Mouse (Mus musculus): ENCODE measurements around the gene Tenm2. TPM values are rescaled to one million over a fixed set of nuclear protein-coding genes. Genes with fewer than 3 reads are reported as not detected.

Tenm2 gene
- total and polyA plus RNA-seq, 3 experiments = not detected

DNA sequence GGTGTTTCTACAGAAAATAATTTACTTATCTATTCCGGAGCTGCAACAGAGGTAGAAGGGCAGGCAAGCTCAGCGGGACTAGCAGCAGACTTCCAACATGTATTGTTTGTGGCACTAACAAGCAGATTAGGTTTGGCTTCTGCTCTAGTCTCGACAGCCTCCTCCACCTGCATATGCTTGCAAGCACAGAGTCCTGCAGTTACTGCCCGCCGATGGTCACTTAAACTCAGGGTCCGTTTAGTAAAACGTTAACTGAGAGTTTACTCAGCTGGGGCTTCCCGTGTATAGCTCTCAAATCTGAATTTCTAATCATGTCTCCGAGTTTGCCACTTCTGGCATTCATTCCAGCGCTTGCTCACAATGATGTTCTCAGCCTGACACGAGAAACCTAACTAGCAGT is 404.3 kb downstream of the Tenm2 start:
- no peaks in the 10 kb centered on the region for H3K4me1 ChIP-seq (ENCODE audit: control insufficient read depth in 1 of 2, insufficient read depth in 2 of 2)
- no peak overlapping the region for H3K27ac ChIP-seq (ENCODE audit: insufficient read depth, low read depth)
- no peak for TF ChIP-seq ETS1 (conservative IDR thresholded peaks at IDR 0.05; ENCODE audit: low read depth, low read length)
- TF ChIP-seq ZMIZ1 (IDR thresholded peaks at IDR 0.05; ENCODE audit: low read depth, low read length) = no peak
- TF ChIP-seq RAD21 (IDR thresholded peaks at IDR 0.05; ENCODE audit: low read depth, low read length) = no peak
- no peak for TF ChIP-seq MEF2A (IDR thresholded peaks at IDR 0.05; ENCODE audit: borderline replicate concordance, low read depth, low read length)
- no peak for TF ChIP-seq TBP (conservative IDR thresholded peaks at IDR 0.05; ENCODE audit: low read depth, low read length)
- TF ChIP-seq RCOR1 (conservative IDR thresholded peaks at IDR 0.05; ENCODE audit: low read depth, low read length) = no peak
- TF ChIP-seq NRF1 (IDR thresholded peaks at IDR 0.05; ENCODE audit: low read depth, low read length) = no peak
- TF ChIP-seq ELF1 (IDR thresholded peaks at IDR 0.05; ENCODE audit: low read depth, low read length) = no peak
- no peak for TF ChIP-seq USF2 (conservative IDR thresholded peaks at IDR 0.05; ENCODE audit: low read depth, low read length)
- no peak for TF ChIP-seq E2F4 (IDR thresholded peaks at IDR 0.05; ENCODE audit: insufficient replicate concordance, low read depth, low read length)
- TF ChIP-seq MYC (IDR thresholded peaks at IDR 0.05; ENCODE audit: low read depth, low read length) = no peak
- TF ChIP-seq GABPA (IDR thresholded peaks at IDR 0.05; ENCODE audit: insufficient replicate concordance, low read depth, low read length) = no peak
- TF ChIP-seq JUN (IDR thresholded peaks at IDR 0.05; ENCODE audit: insufficient read depth, low read depth, low read length) = no peak
- no peak for TF ChIP-seq MXI1 (IDR thresholded peaks at IDR 0.05; ENCODE audit: low read depth, low read length)
- TF ChIP-seq SIN3A (IDR thresholded peaks at IDR 0.05; ENCODE audit: low read length) = no peak
- no peak for TF ChIP-seq BHLHE40 (IDR thresholded peaks at IDR 0.05; ENCODE audit: low read depth, low read length)
- no peak for TF ChIP-seq KAT2A (IDR thresholded peaks at IDR 0.05; ENCODE audit: insufficient replicate concordance, low read length)
- in situ Hi-C loops (cut with MboI; ENCODE audit: low pct_ligation_motif_present, low pct_unique_long_range_greater_than_20kb, low sequenced_read_pairs) = no loop called here
- no peak overlapping the region for H3K4me2 ChIP-seq (ENCODE audit: insufficient read depth, low read depth, poor library complexity, severe bottlenecking)
- H3K27me3 ChIP-seq (replicated peaks) = no peaks in the 10 kb centered on the region
- H3K36me3 ChIP-seq (replicated peaks in 1 of 2; ENCODE audit: control insufficient read depth in 1 of 2, insufficient read depth in 1 of 2, low read length in 1 of 2) = no peaks in the 10 kb centered on the region
- dilution Hi-C loops (cut with MboI; ENCODE audit: extremely low pct_ligation_motif_present, extremely low pct_unique_long_range_greater_than_20kb, low sequenced_read_pairs) = no loop called here
- no peak for DNase-seq (ENCODE audit: extremely low read depth)
- no peaks in the 10 kb centered on the region for H3K79me2 ChIP-seq (replicated peaks; ENCODE audit: control insufficient read depth, extremely low read depth, insufficient read depth, poor library complexity, severe bottlenecking)
- H3K9ac ChIP-seq (ENCODE audit: insufficient read depth, low read depth) = no peak overlapping the region
- peaks cover 60% of the 10 kb centered on the region for H3K9me3 ChIP-seq (replicated peaks; ENCODE audit: low read length)
- no peak overlapping the region for H3K4me3 ChIP-seq (replicated peaks in 1 of 3; ENCODE audit: low read depth in 2 of 3, low read length in 2 of 3, poor library complexity in 1 of 3)

DNA sequence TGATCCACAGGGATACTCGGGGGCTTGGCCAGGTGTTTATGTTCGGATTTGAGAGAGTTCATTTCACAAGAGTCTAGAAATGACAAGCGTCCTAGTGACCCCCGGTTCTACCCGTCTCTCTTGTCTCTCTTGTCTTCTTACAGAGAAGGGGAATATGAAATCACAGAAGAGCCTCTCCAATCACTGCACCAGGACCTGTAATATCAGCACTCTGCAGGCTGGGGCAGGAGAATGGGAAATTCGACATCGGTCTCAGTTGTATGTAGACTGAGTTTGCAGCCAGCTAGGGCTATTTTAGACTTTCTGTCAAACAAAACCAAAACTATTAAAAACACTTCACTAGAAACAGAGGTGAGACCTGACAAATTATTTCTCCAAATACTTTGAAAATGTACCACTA is 411.1 kb downstream of the Tenm2 start:
- Histone ChIP-seq H3K36me3 (replicated peaks in 1 of 2; ENCODE audit: control insufficient read depth in 1 of 2, insufficient read depth in 1 of 2, low read length in 1 of 2) (no peaks in the 10 kb centered on the region), H3K4me1 (ENCODE audit: control insufficient read depth in 1 of 2, insufficient read depth in 2 of 2) (no peaks in the 10 kb centered on the region), H3K9ac (ENCODE audit: insufficient read depth, low read depth) (no peak overlapping the region), H3K4me2 (ENCODE audit: insufficient read depth, low read depth, poor library complexity, severe bottlenecking) (no peak overlapping the region), H3K9me3 (replicated peaks; ENCODE audit: low read length) (peaks cover 52% of the 10 kb centered on the region), H3K27ac (ENCODE audit: insufficient read depth, low read depth) (no peak overlapping the region), H3K79me2 (replicated peaks; ENCODE audit: control insufficient read depth, extremely low read depth, insufficient read depth, poor library complexity, severe bottlenecking) (no peaks in the 10 kb centered on the region), H3K27me3 (replicated peaks) (no peaks in the 10 kb centered on the region), H3K4me3 (replicated peaks in 1 of 3; ENCODE audit: low read depth in 2 of 3, low read length in 2 of 3, poor library complexity in 1 of 3) (no peak overlapping the region)
- in situ Hi-C loops (cut with MboI; ENCODE audit: low pct_ligation_motif_present, low pct_unique_long_range_greater_than_20kb, low sequenced_read_pairs) = no loop called here
- TF ChIP-seq MYC (IDR thresholded peaks at IDR 0.05; ENCODE audit: low read depth, low read length) (no peak), ZKSCAN1 (IDR thresholded peaks at IDR 0.05; ENCODE audit: borderline replicate concordance, low read depth, low read length) (no peak), HCFC1 (IDR thresholded peaks at IDR 0.05; ENCODE audit: low read depth, low read length) (no peak), RCOR1 (conservative IDR thresholded peaks at IDR 0.05; ENCODE audit: low read depth, low read length) (no peak), POLR2AphosphoS2 (IDR thresholded peaks at IDR 0.05; ENCODE audit: low read depth, low read length) (no peak), ZMIZ1 (IDR thresholded peaks at IDR 0.05; ENCODE audit: low read depth, low read length) (no peak), E2F4 (IDR thresholded peaks at IDR 0.05; ENCODE audit: insufficient replicate concordance, low read depth, low read length) (no peak), MXI1 (IDR thresholded peaks at IDR 0.05; ENCODE audit: low read depth, low read length) (no peak), EP300 (IDR thresholded peaks at IDR 0.05; ENCODE audit: low read length) (no peak), IRF4 (IDR thresholded peaks at IDR 0.05; ENCODE audit: low read depth, low read length) (no peak)
- dilution Hi-C loops (cut with MboI; ENCODE audit: extremely low pct_ligation_motif_present, extremely low pct_unique_long_range_greater_than_20kb, low sequenced_read_pairs) = no loop called here
- DNase-seq (ENCODE audit: extremely low read depth) = no peak
